Mouse (Mus musculus) c-Kit-positive CD71-negative TER-119-negative erythroid progenitor cells, embryonic 14.5 days (primary cell): ENCODE measurements around the gene Skap2.

Source experiments
- DNase-seq: peaks from one replicate; pipeline ENCODE4 v3.0.0-alpha.2; 2013; ENCODE audit warnings: low read depth

Gene Skap2

DNA sequence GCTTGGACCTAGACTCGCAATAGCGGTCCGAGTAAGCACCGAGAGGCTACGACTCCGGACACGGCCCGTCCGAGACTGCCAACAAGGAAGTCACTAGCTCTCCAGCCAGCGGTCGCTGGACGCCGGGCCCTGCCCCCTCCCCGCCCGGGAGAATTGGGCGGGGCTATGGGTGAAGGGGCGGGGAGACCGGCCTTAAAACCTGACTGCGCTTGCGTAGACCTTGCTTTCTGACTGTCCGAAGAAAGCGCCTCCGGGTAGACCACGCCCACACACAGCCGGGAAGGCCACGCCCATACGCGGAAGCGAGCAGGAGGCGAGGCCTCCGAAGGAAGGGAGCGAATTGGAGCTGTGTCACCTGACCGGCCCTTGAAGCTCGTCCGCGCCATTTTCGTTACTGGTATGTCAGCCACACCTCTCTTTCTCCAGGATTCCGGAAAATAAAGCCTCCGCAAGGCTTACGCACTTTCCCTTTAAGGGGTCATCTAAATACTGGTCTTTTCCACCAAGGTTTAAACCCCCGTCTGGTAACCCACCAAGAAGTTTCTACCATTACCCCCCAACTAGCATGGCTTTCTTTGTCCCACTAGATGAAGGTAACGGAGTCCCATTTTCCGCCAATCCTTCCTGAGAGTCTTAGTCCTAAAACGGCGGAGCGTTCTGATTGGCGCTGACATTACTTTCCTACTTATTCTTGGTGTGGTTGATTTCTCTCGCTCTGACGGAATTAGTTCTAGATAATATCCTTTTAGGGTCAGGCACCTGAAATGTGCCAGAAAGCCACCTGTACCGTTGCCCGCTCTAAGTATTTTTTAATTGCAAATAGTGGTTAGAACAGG, at the start of gene Skap2:
Gene Skap2, minus strand, starts transcription at position 141 of the 836 bp plus-strand sequence.
- DNase-seq, result peak; percentile 96

DNA sequence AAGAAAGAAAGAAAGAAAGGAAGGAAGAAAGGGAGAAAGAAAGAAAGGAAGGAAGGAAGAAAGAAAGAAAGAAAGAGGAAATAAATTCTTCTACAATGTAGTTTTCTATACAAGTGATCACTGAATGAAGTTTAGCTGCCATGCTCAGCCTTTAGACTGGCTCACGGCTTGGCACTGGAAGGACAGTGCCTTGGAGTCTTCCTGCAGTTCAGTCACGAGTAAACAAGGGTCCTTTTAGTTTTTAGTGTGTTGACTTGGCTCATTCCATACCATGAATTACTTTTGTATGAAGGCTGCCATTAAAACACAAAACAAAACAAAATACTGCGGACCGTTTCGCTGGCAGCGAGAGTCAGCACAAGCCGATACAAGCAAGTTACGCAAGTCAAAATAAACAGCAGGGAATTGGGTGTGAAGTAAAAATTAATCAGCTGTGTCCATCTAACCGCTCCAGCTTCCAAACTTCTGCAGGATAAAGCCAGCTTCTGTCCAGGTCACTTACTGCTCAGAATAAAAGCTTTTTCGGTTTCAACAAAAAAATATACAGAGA, 46.6 kb upstream of the Skap2 start:
- DNase-seq, result no peak

DNA sequence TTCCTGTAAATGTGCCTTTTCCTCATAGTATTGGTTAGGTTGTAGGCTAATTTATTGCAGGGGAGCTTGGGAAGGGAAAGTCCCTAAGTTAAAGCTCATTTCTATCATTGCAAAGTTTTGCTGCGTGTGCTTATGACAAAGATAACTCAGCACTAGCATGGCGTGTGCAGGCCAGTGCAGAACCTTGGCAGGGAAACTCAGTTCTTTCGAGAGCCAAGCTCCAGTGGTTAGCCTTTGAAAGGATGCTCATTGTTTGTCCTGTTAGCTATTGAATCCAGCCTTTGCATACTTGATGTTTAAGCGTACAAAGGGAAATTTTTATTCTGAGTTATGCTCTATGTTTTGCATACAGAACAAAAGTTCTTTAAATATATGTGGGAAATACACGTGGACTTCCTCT, 45.8 kb upstream of the Skap2 start:
- DNase-seq, result no peak

DNA sequence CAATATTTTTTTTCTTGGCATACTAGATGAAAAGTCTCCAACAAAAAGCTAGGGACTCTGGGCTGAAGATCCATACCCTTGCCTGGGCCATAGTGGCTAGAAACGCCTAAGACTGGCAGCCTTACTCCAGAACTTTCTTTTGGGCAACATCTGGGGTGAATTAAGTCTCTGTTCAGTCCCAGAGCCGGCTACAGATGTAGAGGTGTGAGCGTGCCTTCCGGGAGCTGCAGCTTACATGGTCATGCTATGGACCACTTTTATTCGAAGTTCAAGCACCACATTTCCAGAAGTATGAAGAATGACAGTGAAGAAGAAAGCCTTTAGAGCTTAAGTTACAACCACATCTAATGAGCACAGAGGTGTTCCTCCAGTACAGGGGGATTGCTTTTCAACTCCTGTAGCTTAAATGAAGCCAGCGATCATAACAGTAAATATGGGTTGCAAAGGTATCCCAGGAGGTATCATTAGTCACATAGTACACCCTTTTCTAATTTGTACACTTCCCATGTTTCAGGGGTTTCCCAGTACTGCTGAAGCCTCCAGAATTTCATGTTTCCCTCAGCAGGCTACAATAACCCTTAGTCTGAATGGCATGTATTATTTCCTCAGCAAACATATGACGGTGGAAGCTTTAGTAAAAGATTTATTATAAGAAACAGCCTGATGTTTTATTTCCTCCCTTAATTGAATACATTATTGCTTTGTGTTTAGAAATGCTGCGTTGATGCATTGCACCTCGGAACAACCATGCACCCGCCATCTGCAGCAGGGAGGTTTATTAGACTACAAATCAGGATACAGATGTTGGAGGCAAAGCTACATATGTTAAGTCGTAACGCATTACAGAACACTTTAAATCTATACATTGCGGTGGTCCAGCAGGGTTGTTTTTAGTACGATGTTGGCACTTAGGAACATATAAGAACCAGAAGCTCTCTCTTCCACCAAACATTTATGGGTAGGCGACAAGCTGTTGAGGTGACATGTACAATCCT, 41.5 kb upstream of the Skap2 start:
- DNase-seq, result no peak

DNA sequence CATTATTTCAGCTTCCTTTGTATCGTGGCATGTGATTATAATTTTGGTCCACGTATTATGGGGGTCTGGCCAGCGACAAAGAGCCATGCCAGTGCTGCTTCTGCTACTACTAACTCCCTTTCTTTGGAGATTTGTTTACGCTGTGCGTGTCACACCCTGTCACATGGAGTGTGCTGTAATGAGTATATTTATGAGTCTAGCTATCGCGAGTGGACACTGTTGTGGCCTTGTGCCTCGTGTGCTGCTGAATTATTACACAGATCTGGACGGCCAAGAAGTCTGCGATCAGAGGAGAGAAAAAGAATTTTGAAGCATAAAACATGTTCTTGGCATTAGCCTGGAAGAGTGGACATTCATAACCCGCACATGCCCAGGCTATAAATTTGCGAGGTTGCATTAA, 37.7 kb upstream of the Skap2 start:
- no peak for DNase-seq

DNA sequence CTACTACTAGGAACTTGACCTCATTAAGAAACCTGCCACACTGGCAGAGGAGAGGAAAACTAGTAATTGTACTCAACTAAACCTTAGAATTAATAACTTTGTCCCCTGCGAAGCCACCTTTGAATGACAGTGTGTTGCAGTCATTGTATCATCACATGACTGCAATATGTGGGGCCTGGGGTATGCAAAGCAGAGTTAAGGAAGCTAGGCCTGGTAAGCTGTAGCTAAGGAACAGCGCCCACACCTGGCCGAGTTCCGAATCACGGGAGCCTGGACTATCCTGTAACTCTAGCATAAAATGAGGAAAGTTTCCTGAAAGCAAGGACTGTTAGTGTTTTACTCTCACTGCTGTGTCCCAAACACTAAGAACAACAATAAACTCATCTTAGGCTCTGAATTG, 33.2 kb upstream of the Skap2 start:
- DNase-seq, result no peak

DNA sequence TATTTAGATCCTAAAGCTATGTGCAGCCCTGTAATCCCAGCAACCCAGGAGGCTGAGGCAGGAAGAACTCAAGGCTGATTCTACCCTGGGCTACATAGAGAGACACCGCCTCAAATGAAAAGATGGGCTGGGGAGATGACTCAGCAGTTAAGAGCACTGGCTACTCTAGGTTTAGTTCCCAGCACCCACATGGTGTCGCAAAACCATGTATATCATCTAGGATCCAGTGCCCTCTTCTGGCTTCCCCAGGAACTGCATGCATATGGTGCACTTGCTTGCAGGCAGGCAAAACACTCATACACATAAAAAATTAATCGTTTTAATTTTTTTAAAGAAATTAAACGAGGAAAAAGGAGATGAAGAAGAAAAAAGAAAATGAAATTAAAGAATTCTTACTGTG, 23.7 kb upstream of the Skap2 start:
- DNase-seq, result no peak

DNA sequence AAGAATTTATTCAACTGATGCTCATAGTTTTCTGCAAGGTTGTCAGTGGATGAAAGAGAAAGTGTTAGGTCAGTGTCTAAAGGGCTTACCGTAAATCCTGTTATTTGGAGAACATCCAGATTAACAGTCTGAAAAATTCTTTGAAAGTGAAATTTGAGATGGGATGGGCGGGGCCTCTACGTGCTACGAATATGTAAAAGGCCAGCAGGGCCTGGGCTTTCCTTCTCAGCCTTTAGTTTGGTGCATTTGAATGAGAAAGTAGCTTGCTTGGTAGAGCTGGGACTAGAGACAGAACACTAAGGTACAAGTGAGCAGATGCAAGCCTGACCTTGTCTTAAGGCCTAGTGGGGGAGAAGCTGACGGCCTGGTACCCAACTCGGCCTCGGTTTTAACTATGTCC, 18.8 kb upstream of the Skap2 start:
- DNase-seq, result no peak

DNA sequence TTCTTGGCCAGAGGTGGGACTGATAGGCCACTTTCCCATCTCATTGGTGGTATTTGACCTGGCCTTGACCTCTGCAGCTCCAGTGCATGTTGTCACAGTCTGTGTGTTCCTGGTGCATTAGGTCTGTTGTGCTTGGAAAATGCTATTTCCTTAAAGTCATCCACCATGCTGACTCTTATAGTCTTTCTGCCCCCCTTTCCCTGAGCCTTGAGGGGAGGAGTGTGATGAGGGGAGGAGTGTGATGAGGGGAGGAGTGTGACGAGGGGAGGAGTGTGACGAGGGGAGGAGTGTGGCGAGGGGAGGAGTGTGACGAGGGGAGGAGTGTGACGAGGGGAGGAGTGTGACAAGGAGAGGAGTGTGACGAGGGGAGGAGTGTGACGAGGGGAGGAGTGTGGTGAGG, 15.8 kb upstream of the Skap2 start:
- DNase-seq, result no peak

DNA sequence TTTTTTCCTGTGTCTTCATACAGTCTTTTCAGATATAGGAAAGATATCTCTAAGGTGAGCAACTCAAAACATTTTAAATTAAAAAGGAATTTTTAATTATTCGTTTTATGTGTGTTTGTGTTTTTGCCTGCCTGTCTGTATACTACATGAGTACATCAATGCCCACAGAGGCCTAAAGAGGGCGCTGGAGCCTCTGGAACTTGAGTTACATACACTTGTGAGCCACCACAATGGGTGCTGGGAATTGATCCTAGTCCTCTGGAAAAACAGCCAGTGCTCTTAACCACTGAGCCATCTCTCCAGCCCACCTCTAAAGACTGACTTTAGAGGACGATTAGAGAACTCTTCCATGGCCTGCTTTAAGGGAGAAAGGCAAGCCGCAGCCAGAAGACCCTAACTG, 14.8 kb upstream of the Skap2 start:
- DNase-seq, result no peak

DNA sequence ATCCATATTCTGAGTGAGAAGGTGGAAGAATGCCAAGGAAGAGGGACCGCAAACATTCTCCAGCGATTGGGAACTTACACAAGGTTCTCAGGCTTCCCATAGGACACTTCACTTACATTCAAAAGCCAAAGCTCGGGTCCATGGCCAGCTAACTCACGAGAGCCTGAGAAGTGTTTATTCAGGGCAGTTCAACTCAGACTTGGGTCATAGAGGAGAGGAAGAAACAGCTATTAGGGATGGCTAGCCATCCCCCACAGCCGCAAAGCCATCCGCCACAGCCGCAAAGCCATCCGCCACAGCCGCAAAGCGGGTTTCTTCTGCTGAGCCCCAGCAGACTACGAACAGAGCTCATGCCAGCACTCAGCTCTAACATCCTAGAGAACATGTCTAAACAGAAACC, 13.9 kb upstream of the Skap2 start:
- no peak for DNase-seq

DNA sequence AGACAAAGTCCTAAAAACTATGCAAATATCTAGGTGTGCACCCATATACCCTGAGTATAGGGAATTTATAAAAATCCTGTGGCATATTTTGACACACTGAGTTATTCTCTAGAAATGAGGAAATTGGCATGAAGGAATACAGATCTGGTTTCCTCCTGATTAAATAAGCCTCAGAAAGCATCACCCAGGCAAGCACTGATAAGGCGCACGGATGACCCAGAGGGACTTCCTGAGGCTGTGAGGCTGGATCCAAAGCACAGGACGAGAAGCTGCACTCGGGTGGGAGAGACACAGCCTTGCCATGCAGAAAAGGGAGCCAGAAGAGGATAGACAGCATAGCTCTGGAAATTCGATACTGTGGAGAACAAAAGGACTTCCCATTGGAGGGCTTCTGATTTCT, 12.4 kb upstream of the Skap2 start:
- DNase-seq, result no peak

DNA sequence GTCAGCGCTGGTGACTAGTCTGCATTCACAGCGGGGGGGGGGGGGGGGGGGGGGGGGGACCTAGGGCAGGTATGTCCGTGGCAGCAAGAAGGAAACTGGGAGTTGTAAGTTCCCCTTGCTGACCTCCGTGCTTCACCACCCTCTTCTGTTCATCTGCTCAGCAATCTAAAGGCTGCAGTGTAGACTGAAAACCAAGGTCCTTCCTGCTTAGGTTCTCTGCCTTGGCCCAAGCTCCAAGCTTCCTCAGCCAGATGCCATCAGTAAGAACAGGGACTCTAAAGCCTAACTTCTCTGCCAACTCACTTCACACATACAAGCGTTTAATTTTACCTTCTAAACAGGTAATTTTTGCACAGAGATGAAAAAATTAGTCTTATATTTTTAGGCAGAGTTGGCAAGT, 10.0 kb upstream of the Skap2 start:
- no peak for DNase-seq

DNA sequence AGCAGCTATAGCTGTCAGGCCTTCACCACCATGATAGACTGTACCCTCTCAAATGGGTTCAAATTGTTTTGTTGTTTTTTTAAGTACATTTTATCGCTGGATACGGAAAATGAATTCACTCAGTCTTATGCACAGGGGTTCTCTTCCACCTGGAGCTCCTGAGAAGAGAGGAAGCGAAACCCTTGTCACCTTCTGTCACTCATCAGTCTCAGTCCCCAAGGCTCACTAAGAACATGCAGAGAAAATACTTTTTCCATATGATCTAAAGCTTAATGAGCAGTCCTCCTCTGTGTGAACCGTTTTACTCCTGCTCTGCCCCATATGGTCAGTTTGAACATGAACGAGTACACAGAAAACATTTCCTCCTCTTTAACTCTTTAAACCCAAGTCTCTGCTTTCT, 7.9 kb upstream of the Skap2 start:
- no peak for DNase-seq

DNA sequence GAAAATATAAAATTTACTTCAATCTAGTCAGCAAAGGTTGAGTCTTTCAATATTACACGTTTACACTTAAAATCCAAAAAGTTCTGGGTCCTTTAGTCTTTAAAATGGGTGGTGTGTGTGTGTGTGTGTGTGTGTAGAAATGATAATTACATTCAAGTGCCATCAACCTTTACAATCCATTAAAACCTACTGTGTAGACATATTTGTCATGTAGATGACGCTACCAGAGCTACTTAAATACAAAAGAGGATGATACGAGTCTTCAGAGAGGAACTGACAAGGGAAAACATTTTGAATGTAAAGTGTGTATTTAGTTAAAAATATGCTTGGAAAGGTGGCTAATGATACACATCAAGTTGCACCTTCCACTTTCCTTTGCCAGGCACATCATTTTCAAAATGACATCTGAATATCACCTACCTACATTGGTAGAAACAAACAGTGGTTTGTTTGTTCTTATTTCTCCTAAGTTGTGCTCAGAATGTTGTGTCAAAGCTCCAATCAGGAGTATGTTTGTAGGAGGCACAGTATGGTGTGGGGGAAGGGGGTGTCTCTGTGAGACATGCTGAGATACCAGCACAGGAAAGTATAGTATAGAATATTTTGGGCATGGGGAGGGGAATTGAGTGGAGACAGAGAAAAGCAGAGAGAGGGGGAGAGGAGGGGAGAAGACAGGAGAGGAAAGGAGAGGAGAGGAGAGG, 1.0 kb upstream of the Skap2 start:
- DNase-seq, result no peak

DNA sequence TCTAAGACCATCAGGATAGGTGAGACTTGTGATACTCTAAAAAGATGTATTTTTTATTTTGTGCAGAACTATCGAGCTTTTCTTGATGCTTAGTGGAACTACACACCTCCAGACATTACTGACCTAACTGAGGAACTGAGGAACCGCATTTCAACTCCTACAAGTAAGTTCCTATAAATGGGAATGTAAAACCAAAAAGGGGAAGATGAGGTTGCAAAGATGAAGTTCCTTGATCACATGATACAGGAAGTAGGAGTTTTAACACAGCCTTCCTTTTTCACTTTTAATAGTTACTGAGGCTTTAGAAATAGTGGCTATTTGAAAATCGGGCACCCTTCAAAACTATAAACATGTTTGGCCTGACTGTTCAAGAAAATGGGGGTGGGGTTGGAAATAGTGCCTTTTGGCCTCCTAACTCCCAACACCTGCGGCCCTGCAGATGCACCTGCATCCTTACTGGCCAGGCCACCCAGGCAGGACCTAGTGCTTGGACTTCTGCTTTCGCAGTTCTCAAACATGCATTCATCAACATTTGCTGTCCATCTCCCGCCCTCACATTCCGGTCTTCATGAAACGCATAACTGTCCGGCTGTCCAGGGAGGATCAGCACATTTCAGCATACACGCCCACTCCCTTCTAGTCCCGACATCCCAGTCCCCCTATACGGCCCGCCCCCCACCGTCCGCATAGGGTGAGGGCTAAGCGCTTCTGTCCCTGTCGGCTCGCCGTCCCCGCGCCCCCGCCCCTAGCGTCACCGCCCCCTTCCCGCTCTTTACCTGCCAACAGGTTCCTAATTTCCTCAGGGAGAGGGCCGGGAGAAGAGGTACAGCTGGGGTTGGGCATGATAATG, 565 bp downstream of the Skap2 start:
- DNase-seq, result peak; percentile 45

DNA sequence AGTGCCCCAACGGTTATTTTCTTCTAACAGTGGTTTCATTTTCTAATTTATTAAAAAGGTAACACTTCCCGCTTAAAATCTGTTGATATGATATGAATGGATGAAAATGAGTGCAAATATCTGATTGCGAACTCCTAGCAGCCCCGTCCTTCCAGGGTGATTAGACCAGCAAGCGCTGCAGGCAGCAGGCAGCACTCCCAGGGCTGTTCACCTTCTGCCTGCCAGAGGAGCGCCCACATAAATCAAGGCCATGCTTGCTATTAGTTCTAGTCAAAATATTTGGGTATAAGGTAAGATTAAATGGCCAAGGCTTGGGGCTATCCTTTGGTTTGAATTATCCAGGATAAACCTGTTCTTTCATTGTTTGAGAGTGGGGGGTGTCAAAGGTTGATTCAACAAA, 3.0 kb downstream of the Skap2 start:
- no peak for DNase-seq

DNA sequence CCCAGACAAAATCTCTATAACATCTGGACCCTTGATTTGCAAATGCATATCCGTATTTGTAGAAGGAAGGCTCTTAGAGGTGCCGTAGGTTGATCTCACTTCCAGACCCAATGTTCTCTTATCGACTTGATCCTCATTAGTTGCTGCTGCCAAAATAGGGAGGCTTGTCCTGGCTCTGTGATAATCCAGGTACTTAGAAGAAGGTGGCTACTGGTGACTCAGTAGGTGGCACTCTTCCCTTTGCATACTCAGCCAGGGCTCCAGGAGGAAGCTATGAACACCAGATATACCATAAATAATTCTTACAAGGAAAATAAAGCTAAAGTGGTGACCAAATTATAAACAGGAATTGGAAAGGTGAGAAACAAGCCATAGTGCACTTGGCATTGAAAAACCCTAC, 3.6 kb downstream of the Skap2 start:
- DNase-seq, result no peak

DNA sequence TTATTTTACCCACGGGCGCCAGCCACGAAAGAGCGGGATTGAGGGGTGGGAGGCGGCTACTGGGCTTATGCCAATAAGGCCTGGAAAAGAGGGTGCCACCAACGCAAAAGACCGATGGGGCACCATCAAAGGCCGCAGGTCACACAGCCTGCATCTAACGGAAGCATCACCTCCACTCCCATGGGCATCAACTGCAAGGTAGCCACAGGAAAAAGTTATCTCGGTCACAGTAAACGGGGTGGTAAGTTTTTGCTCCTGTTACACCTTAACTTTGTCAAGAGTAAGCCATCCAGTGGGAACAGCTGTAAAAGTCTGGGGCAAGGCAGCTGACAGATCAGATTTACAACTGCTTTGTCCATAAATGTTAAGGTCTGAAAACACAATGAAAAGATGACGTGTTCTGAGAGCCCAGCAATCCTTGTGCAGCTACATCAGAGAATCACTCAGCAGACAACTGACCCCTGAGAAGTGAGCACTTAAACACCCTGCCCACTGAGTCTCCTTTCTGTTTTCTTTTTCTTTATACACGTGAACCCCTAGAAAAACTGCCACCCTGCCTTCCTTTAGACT, 5.6 kb downstream of the Skap2 start:
- no peak for DNase-seq

DNA sequence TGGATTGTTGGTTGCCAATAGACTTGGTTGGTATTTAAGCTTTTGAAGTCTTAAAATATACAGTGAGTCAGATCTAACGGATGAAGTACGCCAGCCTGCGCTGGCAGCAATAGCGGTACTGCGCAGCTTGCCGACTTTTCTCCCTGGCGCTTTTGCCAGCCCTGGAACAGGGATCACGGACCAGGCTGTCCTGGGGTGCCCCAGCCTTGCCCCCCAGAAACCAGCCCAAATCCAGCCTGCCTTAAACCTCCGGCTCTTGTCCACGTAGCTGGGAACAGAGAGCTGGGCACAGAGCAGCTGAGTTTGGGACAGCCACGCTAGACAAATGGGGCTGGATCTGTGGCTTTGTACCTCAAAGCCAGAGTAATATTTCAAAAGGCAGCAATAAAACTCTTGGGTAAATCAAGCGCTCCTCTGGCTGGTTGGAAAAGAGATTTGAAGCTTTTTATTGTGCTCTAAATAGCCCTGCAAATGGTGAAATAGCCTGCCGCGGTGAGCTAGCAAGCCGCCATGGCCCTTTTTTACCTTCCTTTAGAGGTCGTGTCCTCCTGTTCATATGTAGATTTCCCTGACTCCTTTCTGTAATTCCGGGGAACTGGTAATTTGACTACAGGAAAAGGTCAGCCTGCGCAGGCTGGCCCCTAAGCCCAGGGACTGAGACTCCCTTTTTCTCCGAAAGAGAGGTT, 6.2 kb downstream of the Skap2 start:
- DNase-seq, result no peak
